Mouse (Mus musculus) bone marrow macrophage, adult 2 months (primary cell): ENCODE data around the gene Eral1.

Source experiments
- CTCF ChIP-seq: IDR thresholded peaks from 2 replicates; pipeline ENCODE4 v1.5.1; 2012; ENCODE audit warnings: low read depth, mild to moderate bottlenecking, low read length, moderate library complexity
- POLR2A ChIP-seq: IDR thresholded peaks from 2 replicates; pipeline ENCODE4 v1.6.1; 2012; ENCODE audit warnings: mild to moderate bottlenecking, low read depth, low read length, borderline replicate concordance

DNA sequence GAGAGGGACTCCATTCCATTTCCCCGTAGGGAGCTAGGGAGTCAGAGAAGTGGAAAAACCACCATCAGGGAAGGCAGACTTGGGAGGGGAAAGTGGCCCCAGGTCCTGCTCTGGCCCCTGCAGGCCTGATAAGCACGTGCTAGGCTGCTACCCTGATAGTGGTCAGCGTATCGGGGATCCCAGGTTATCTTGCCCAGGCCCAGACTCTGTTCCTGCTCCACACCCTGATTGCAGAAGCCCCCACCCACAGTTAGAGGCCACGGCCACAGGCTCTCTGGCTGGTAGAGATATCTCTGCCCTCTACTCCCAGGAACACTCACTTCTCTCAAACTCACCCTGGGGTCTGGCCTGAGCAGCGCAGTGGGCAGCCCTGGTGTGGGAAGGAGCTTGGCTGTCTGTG, 10.5 kb downstream of the Eral1 start:
- TF ChIP-seq CTCF (no peak), POLR2A (no peak)
